Mouse (Mus musculus): ENCODE results near the gene Lrrc8b. TPM values are rescaled to one million over a fixed set of nuclear protein-coding genes. Genes with fewer than 3 reads are reported as not detected.

The Lrrc8b gene
- polyA plus RNA-seq (2015; fragmentation: Illumina TruSeq; extraction: RNeasy Lipid Tissue Mini Kit (QIAGEN cat#74804); ENCODE audit: insufficient read depth, low read depth, low replicate concordance): 1.5 TPM

DNA sequence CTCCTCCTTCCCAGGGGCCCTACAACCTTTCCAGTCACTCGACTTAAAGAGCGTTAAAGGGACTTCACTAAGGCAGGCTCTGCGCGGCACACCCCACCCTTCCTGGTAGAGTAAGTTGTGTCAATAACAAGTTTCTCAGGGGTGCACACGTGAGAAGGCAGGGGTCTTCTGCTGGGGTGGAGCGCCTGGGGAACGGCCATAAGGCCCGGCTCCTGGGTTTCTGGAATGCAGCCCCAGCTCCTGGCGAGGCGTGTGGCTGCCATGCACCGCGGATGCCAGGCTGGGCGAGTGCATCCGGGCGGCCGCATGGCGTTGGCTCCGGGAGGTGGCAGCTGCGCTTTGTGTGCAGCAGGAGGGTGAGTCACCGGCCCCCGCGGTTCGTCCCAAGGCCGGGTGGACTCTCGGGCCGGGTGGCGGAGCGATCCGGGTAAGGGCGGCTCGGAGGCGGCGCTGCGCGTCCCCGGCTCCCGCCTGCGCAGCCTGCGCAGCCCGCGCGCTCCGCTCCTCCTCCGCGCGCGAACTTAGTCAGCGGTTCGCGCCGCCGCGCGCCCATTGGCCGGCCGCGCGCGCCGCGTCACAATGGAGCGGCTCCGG is at the start of gene Lrrc8b:
Gene Lrrc8b (plus strand): TSS at position 578 of the 594 bp plus-strand sequence.

DNA sequence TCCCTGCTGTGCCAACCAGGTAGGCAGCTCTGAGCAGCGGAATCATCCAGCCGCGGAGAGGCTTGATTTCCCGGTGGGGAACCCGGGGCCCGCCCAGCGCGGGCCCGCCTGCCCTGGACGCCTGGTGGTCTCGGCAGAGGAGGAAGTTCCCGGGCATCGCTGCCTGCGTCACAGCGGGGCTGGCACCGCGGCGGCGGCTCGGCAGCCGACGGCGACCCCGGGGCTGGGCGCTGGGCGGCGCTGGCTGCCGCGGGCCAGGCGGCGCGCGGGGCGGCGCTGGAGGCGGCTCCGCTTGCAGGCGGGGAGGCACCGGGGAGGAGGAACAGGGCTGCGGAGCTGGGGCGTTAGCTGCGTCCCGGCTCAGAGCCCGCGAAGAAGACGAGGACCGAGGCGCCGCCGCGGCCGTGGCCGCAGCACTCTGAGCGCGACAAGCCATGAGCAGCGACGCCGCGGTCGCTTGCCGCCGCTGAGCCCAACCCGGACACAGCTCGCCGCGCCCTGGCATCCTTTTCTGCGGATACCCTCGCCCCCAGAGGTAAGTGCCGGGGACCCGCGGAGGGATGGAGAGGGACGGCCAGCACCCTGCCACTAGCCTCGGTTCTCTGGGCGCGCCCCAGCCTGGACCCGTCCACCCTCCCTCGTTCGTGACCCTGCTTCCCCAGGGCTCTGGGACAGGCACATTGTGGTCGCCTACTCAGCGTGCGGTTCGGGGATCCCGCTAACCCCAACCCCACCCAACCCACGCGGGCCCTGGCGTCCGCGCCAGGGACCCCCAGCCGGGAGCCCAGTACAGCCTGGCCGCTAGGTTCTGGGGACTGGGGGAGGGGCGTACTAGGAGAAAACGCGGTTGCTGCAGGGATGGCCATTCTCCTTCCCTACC is 103.8 kb downstream of the Lrrc8b start, which contains the start of gene Lrrc8c:
Gene Lrrc8c (plus strand): TSS at position 293 of the 880 bp plus-strand sequence.

Other genes starting within 250 kb of the Lrrc8b start
- not detected for gene Gbp10, start 176.2 kb upstream of the Lrrc8b start, polyA plus RNA-seq (2015; fragmentation: Illumina TruSeq; extraction: RNeasy Lipid Tissue Mini Kit (QIAGEN cat#74804); ENCODE audit: insufficient read depth, low read depth, low replicate concordance)
- 1.0 TPM for gene Gm43302, start 122.1 kb upstream of the Lrrc8b start, polyA plus RNA-seq (2015; fragmentation: Illumina TruSeq; extraction: RNeasy Lipid Tissue Mini Kit (QIAGEN cat#74804); ENCODE audit: insufficient read depth, low read depth, low replicate concordance)
- 5.0 TPM for gene Gbp6, start 122.1 kb upstream of the Lrrc8b start, polyA plus RNA-seq (2015; fragmentation: Illumina TruSeq; extraction: RNeasy Lipid Tissue Mini Kit (QIAGEN cat#74804); ENCODE audit: insufficient read depth, low read depth, low replicate concordance)
- gene Lrrc8c, start 103.6 kb downstream of the Lrrc8b start, polyA plus RNA-seq (2015; fragmentation: Illumina TruSeq; extraction: RNeasy Lipid Tissue Mini Kit (QIAGEN cat#74804); ENCODE audit: insufficient read depth, low read depth, low replicate concordance): 5.2 TPM

Measured in pancreas, adult 10 weeks (tissue).